Mouse (Mus musculus) kidney, postnatal 25 days (tissue): ENCODE results near the gene Pus10.
"Not testable (repeated sequence)": the region's sequence is repeated elsewhere in the genome, so short reads cannot be mapped to it uniquely, and the experiment has no call there.

ENCODE experiments used
- DNase-seq, 2 experiments: peaks; one replicate each; pipeline ENCODE4 v3.0.0; 2021; ENCODE audit warnings: mixed read lengths in 2 of 2

The Pus10 gene

DNA sequence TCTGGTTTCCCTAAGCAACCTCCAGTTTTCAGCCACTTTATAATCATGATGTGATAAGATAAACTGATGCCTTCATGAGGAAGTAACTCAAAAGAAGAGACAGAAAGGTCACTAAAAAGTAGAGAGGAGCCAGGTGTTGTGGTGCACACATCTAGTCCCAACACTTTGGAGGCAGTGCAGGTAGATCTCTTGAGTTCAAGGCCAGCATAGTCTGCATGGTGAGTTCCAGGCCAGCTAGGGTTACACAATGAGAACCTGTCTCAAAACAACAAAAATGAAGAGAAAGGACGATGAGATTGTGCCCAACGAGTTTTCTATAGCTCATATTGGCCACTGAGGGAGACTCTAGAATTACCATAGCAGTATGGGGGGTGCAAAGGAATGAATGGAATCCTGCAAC is 33.1 kb downstream of the Pus10 start:
- DNase-seq: no peak

DNA sequence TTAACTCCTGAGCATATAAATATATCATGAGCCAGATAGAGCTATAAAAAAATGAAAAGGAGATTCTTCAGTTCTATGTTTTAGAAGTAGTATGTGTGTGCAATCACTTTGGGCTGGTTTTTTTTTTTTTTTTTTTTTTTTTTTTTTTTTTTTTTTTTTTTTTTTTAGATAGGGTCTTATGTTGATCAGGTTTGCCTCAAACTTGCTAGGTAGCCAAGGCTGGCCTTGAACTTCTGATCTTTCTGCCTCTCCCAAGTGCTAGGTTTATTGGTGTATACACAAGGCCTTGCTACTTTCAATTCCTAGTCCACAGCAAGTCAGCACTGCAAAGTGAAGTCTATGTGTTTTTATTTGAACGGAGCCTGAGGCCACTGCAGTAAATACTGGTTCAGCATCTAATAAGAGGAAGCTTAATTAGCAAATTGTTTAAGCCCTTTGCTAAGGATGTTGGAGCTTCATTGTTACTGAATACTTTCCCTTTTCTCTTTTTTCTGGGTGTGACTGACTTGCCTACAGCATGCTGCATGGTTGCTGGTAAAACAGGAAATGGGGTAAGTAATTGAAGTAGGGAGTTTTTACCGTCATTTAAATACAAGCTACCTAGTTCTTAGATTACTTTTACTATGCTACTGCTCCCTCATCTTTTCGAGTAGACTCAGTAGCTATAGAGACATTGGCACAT is 34.1 kb downstream of the Pus10 start:
- DNase-seq: no peak

- no peak for DNase-seq
These were observed 36.4 kb downstream of the Pus10 start for GRCm38 (mm10) chr11:23701831-23702230.

DNA sequence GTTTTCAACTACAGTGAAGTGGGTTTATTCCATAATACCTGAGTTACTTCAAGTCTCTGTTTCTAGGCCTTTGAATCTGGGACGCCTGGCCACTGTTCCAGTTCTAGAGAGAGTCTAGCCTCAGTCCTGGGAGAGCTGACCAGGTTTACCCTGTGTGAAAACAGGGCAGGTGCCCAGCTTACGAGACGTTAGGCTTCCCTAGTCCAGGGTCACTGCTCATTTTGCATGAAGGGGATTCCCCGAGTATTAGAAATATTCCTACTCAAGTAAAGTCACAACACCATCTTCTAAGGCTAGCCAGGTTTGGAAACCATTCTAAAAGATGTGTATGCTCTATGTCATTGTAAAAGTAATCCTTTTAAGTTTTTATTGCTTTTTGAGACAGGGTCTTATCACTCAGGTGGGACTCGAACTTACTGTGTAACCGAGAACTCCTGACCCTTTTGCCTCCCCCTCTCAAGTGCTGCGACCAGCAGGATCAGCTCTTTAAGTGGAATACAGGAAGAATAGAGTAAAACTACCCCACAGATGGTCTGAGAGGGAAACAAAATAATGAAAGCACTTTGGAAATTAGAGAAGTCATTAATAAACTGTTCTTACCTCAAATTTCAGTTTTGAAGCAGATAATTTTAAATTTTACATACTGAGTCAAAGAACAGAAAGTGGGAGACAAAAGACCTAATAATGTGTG is 39.3 kb downstream of the Pus10 start:
- no peak for DNase-seq

DNA sequence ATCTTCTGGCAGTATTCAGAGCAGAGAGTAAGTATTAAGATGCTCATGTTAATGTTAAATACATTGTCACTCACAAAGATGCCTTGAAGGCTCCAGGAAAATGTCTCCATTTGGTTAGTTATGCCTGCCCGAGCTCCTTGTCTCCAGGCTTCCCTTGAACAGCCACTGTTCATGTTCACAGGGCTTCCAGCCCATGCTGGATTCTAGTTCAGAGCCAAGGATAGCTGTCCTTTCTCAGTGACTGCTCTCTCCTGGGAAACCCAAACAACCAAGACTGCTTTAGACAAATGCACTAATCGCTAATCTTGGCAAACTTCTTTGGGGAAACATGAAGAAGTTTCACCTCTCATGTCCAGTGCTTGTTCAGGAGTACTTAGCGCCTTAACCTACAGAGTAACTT is 46.8 kb downstream of the Pus10 start:
- DNase-seq: no peak

DNA sequence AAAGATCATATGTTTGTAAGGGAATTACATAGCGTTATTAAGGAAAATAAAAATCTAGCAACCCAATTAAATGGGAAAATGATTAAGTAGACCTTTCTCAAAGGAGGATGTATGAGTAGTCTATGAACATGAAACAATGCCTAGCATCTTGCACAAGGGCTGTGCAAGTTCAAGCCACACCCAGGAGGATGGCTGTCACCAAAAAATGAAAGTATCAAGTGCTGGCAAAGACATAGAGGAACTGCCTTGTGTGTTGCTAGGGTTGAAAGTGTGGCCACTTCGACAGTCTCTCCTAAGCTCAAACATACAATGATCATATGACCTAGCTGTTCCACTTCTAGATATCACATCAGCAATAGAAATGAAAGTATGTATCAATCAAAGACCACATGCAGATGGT is 53.4 kb downstream of the Pus10 start:
- DNase-seq: no peak

DNA sequence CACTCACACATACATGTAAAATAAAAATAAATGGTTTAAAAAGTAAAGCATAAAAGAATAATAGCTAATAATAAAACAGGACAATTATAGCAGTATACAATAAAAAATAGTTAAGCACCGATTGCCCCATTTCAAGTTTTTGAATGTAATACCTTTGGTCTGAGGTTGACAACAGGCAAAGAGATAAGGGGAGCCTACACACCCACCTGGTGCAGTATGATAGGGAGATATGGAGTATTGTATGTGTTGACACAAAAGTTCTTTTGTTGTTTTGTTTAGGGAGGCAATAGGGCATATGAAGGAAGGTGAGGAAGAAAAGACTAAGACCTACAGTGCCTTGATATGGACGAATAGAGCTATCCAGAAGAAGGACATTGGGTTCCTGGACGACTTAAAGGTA is 54.4 kb downstream of the Pus10 start:
- DNase-seq: no peak

DNA sequence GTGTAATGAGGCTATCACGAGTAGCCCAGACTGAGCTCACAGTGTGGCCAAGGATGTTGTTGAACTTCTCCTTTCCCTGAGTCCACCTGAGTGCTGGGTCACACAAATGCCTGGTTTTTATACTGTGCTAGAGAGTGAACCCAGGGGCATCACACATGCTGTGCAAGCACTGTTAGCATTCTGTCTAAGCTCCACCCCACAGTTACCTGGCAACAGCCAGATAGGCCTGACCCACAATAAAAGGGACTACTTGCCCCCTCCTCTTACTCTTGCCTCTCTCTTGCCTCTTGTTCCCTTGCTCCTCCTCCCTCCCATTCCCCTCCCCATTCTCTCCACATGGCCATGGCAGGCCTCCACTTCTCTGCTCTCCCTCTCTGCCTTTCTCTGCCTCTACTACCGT is 56.9 kb downstream of the Pus10 start:
- no peak for DNase-seq

GRCm38 (mm10) chr11:23725850-23726249 is 60.4 kb downstream of the Pus10 start:
- no peak for DNase-seq

- no peak for DNase-seq
These were observed 61.0 kb downstream of the Pus10 start for GRCm38 (mm10) chr11:23726441-23726840.

- no peak for DNase-seq
These were observed 62.7 kb downstream of the Pus10 start for GRCm38 (mm10) chr11:23728186-23728585.

DNA sequence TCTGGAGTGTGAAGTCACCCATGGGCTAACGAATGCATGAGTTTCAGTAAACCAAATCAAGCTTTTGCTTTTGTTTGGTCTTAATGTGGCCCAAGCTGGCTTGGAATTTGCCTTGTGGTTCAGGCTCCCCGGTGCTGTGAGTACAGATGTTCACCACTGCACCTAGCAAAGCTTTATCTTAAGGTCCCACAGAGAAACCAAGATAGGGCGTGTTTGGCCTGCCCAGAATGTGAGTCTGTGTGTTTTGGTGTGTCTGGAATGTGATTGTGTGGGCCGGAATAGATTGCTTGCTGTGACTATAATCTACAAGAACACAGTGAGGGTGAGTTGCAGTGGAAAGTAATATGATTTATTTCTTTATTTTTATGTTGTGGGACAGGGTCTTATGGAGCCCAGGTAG is 64.6 kb downstream of the Pus10 start:
- no peak for DNase-seq

- no peak for DNase-seq
These were observed 67.4 kb downstream of the Pus10 start for GRCm38 (mm10) chr11:23732840-23733239.

DNA sequence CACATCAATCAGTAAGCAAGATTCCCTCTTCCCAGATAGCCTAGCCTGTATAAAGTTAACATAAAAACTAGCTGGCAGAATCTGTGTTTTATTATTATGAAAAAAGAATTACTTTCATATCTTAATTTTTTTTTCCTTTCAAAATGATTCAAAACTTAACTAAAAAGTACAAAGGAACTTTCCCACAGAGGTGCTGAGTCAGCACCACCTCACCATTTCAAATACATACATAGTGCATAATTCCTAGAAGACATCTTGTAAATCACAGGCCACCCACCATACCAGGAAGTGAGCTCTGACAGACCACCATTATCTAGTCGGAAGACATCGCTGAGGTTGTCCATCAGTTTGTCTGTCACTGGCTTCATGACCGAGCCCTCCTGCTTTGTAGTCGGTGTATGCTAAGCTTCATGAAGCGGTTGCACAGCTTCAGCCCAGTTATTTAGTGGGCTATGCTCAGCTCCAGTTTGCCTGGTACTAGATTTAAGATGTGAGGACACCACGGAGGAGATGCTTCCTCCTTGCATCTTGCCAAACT is 69.3 kb downstream of the Pus10 start:
- DNase-seq: no peak

DNA sequence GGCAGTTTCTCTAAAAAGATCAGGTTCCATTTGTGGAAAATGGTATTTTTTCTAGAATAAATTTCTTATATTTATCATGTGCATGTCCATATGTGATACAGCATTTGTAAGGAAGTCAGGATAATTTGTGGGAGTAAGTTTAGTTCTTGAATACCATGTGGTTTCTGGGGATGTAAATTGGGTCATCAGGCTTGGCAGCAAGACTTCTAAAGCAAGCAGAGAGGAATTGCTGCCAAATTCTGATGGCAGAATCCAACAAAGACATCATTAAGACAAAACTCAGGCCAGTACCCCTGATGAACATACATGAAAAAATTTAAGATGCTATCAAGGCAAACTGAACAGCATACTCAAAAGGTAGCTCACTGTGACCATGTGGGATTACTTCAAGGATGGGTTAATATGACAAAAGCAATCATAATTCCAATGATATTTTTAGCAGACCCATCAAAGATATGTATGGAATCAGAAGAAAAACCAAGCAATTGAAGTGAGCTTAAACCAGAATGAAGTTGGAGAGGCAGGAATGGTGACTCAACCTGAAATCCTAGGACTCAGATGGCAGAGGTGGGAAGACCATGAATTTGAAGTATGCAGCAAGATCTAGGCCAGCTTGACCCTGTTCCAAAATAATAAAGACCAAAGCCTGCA is 70.5 kb downstream of the Pus10 start:
- no peak for DNase-seq

GRCm38 (mm10) chr11:23740895-23741294 is 75.4 kb downstream of the Pus10 start:
- no peak for DNase-seq

- no peak for DNase-seq
These were observed 75.9 kb downstream of the Pus10 start for GRCm38 (mm10) chr11:23741386-23741785.

GRCm38 (mm10) chr11:23744352-23744751 is 78.9 kb downstream of the Pus10 start:
- no peak for DNase-seq

DNA sequence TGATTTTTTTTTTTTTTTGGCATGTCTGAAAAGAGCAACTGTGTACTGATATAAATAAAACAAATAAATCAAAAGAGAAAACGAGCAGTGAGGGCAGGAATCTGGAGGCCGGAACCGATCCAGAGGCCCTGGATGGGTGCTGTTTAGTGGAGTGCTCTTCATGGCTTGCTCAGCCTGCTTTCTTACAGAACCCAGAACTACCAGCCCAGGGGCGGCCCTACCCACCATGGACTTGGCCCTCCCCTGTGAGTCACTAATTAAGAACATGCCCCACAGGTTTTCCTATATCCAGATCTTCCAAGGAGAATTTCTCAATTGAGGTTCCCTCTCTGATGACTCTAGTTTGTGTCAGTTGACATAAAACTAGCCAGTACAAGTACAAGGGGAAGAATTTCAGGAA is 80.6 kb downstream of the Pus10 start:
- DNase-seq: no peak

DNA sequence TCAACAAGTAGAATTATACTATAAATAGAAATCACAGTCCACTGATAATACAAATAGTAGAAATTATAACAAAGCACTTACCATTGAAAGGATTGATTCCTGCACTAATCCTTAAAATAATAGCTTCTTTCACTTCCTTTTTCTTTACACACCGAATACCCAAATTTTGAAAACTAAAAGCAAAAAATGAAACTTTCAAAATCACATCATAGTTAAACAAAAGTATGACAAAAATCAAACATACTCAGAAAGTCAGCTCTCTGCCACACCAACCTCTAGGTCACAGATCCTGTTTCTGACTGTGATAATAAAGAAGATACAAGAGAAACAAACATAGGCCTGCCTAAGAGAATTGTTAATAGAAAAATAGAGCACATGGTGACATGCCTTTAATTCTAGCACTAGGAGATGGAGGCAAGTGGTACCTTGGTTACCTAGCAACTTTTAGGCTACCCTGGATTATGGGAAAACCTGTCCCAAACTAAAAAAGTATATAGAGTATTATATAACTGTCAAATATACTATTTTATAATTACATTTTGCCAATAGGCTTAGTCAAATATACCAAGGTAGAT is 87.7 kb downstream of the Pus10 start:
- no peak for DNase-seq

DNA sequence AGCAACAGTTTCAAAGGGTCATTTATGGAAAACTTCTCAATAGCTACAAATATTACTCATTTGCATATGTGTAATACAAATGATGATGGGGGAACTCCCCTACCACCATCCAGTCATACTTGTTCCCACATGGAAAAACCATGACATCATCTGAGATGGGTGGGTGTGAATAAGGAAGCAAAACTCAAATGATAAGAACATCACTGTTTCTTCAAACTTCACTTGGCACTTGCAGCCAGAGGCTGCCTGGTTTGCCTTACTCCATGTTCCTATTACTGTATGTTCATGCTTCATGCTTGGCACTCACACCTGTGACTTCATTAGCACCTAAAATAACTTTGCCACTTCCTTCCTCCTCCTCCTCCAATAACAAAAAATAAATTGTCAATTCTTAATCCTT is 88.9 kb downstream of the Pus10 start:
- DNase-seq: no peak

DNA sequence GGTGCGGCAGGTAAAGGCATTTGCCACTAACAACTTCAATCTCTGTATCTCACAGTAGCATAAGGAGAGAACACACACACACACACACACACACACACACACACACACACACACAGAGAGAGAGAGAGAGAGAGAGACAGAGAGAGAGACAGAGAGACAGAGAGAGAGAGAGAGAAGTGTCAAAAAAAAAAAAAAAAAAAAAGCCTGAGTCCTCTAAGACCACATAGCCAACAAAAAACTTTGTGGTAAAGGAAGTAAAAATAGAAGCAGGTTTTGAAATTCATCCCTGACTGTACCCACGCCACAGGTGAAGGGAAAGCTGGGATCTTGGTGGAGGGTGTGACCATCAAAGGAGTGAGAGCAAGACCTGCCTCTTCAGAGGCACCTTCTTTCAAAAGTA is 92.7 kb downstream of the Pus10 start:
- DNase-seq: no peak

- no peak for DNase-seq
These were observed 97.2 kb downstream of the Pus10 start for GRCm38 (mm10) chr11:23762635-23763034.

DNA sequence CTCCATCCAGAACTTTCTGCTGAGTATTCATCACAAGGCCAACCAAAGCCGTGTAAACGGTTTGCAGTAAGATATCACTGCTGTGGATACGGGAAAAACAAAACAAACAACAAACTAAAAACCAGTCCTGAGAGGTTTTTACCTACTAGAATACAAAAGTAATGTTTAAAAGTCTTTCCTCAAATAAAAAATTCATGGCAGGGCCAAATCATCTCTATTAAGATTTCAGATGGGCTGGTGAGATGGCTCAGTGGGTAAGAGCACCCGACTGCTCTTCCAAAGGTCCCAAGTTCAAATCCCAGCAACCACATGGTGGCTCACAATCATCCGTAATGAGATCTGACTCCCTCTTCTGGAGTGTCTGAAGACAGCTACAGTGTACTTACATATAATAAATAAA is 101.9 kb downstream of the Pus10 start:
- not testable (repeated sequence) for DNase-seq
